Mouse (Mus musculus): Measurements from ENCODE around the gene Ece1. TPM values are rescaled to one million over a fixed set of nuclear protein-coding genes. Genes with fewer than 3 reads are reported as not detected.
A peak's percentile ranks its signal among the peaks of the same experiment; 100 is the strongest.

Ece1 gene
- total RNA-seq, 2 experiments from 2014 or later, result 4.8 to 8.4 TPM

DNA sequence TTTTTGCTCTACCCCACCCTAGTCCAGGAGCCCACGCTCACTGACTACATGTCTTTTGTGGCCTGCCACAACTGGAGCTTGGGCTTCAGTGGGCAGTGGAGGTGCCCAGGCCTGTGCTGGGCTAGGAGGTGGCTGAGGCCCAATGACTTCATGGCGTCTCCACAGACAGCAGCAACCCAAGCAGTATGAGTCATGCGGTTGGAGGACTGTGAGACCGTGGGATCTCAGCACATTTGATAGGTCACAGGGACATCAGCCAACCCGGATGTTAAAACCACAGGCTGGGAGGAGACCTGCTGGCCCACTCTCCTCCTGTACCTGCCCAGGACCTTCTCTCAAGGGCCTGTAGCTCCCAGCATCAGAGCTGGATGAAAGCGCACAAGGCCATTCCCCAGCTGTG lies 8.2 kb upstream of the Ece1 start:
- peak; percentile 63 for ATAC-seq (replicated peaks; ENCODE audit: poor library complexity, severe bottlenecking)

DNA sequence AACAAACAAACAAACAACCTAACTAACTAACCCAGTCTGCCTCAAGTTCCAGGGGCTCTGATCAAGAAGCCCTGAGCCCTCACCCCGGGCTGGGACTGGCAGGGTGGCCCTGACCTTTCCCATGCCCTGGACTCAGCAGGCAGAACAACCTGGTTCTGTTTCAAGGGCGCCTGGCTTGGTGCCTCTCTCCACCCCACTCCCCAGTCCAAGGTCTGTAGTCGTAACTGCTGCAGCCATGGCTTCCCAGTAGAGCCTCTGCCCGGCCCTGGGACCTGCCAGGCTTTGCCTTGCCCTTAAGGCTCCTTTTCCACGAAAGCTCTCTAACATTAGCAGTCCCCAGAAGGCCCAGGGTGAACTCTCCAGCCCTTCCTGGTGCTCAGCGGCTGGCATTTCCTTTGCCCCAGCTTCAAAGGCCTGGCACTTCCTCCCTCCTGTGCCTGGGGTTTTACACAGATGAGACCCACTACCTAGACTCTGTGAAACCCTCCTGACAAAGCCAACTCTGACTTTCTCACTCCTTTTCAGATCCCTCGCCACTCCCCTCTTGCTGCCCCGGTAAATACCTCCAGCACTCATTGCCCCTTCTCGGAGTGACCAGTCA lies 6.2 kb upstream of the Ece1 start:
- no peak for ATAC-seq (replicated peaks; ENCODE audit: poor library complexity, severe bottlenecking)

DNA sequence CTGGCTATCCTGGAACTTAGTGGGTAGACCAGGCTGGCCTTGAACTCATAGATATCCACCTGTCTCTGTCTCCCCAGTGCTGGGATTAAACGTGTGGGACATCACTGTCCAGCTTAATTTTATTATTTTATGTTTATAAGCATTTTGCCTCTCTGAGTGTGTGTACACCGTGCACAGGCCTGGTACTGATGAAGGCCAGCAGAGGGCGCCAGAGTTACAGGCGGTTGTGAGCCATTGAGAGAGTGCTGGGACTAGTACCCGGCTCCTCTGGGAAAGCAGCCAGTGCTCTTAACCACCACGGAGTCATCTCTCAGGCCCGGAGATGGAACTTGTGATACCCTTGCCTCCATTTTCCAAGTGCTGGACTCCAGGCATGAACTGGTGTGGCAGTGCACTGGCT lies 4.9 kb upstream of the Ece1 start:
- ATAC-seq (replicated peaks; ENCODE audit: poor library complexity, severe bottlenecking), result peak; percentile 29; the same call in 1 of the 2 replicates

DNA sequence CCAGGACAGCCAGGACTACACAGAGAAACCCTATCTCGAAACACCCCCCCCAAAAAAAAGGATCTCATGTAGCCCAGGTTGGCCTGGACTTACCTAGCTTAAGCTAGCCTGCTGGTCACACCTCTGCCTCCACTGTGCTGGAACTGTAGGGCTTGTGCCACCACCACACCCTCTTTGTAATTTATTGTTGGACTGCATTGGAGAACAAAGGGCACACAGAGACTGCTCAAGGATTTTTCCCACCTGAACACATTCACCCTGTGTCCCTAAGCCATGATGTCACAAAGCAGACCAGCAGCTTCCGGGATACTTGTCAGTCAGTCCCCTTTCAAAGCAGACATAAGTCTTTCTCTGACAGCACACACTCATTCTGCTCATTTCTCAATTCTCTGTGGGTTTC lies 3.7 kb upstream of the Ece1 start:
- ATAC-seq (replicated peaks; ENCODE audit: poor library complexity, severe bottlenecking), result no peak

GRCm38 (mm10) chr4:137861461-137862011 lies 501 bp upstream of the Ece1 start:
- ATAC-seq (replicated peaks; ENCODE audit: poor library complexity, severe bottlenecking), result peak; percentile 54

DNA sequence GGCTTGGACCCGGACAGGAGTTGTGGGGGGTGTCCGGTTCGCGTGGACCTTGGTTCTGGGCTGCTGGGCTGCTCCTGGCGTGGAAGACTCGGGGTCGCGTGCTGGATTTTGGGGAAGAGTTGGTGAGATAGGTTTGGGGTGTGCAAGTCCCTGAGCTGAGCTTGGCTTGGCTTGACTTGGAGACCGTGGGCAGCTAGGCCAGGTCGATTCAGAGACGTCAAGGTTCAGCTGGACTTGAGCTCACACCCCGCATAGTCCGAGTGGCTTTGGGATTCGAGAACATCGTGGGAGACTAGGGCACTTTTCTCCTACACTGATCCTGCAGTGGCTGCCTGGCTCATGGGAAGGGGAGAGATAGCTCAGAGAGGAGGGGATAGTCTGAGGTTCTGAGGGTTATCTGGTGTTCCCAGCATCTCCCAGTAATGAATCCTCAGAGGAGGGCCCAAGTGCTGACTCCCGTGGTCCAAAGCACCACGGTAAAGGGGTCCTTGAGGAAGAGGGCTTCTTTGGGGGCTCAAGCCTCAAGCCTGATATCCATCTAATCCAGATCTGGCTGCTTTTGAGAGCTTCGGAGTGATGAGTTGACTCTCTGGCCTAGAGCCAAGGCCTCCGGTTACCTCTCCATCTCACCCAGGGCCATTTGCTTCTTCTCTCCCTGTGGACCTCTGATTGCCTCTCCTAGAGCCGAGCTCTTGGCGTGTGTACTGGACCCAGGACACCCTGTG lies 641 bp downstream of the Ece1 start:
- ATAC-seq (replicated peaks; ENCODE audit: poor library complexity, severe bottlenecking), result no peak

- no peak for ATAC-seq (replicated peaks; ENCODE audit: poor library complexity, severe bottlenecking)
These were observed 2.0 kb downstream of the Ece1 start for GRCm38 (mm10) chr4:137864031-137864430.

DNA sequence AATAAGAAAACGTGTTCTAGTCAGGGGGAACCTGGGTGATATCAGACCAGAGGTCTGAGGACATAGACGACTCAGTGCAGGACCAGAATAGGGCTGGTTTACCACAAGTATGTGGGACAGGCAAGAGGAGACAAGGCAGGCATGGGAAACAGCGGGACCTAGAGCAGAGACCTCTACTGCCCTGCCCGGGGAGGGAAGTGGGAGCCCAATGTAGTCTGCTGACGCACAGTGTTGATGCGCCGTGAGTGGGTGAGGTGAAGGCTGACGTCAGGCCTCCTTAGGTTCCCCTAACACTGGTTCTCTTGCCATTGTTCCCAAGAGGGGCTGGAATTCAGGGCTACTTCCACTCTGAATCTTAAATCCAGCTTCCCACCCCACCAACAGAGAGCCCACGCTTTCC lies 2.7 kb downstream of the Ece1 start:
- peak; percentile 31; the same call in 1 of the 2 replicates for ATAC-seq (replicated peaks; ENCODE audit: poor library complexity, severe bottlenecking)

GRCm38 (mm10) chr4:137865221-137865641 lies 3.2 kb downstream of the Ece1 start:
- no peak for ATAC-seq (replicated peaks; ENCODE audit: poor library complexity, severe bottlenecking)

GRCm38 (mm10) chr4:137866206-137866863 lies 4.3 kb downstream of the Ece1 start:
- 0 out of 2 replicates have a peak, but pooled peaks have one; percentile 14 for ATAC-seq (replicated peaks; ENCODE audit: poor library complexity, severe bottlenecking)

GRCm38 (mm10) chr4:137867225-137867624 lies 5.2 kb downstream of the Ece1 start:
- ATAC-seq (replicated peaks; ENCODE audit: poor library complexity, severe bottlenecking), result no peak

GRCm38 (mm10) chr4:137867675-137868257 lies 5.7 kb downstream of the Ece1 start:
- ATAC-seq (replicated peaks; ENCODE audit: poor library complexity, severe bottlenecking), result no peak

GRCm38 (mm10) chr4:137869667-137870274 lies 7.7 kb downstream of the Ece1 start:
- no peak for ATAC-seq (replicated peaks; ENCODE audit: poor library complexity, severe bottlenecking)

DNA sequence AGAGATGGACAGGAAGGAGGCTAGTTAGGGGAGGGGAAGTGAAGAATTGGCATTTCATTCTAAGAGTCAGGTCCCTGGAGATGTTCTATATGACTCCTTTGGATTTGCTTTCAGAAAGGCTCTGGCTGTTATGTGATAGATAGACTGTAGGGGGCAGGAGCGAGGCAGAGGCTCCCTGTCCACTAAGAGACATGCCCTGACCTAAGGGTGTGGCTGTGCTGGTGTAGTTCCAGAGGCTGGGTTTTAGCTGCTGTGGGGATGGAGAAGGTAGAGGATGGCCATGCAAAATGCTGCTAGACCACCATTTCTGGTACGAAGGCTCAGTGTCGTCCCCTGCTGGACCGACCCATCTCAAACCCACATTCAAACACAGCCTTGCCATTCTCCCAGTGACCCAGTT lies 8.9 kb downstream of the Ece1 start:
- peak; percentile 5; the same call in 1 of the 2 replicates for ATAC-seq (replicated peaks; ENCODE audit: poor library complexity, severe bottlenecking)

GRCm38 (mm10) chr4:137871431-137871830 lies 9.4 kb downstream of the Ece1 start:
- peak; percentile 77 for ATAC-seq (replicated peaks; ENCODE audit: poor library complexity, severe bottlenecking)

- ATAC-seq (replicated peaks; ENCODE audit: poor library complexity, severe bottlenecking), result no peak
These were observed 12.3 kb downstream of the Ece1 start for GRCm38 (mm10) chr4:137874337-137874736.

- no peak for ATAC-seq (replicated peaks; ENCODE audit: poor library complexity, severe bottlenecking)
These were observed 12.8 kb downstream of the Ece1 start for GRCm38 (mm10) chr4:137874826-137875225.

- no peak for ATAC-seq (replicated peaks; ENCODE audit: poor library complexity, severe bottlenecking)
These were observed 13.5 kb downstream of the Ece1 start for GRCm38 (mm10) chr4:137875466-137876092.

DNA sequence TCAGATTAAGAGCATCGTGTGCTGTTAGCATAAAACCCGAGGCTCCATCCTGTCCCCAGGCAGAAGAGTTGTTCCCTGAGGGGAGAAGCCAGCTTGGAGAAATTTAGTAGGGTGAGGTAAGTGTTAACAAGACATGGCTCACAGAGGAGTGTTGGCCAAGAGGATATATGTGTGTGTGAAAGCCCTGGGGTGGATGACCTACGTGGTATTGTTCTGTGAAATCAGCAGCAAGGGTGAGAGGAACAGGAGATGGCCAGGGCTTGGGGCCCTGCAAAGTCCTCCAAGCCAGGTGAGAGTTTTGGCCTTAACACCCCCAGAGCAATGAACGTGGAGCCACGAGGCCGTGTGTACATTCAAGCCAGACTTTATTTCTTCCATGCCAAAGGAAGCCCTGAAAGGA lies 14.8 kb downstream of the Ece1 start:
- no peak for ATAC-seq (replicated peaks; ENCODE audit: poor library complexity, severe bottlenecking)

DNA sequence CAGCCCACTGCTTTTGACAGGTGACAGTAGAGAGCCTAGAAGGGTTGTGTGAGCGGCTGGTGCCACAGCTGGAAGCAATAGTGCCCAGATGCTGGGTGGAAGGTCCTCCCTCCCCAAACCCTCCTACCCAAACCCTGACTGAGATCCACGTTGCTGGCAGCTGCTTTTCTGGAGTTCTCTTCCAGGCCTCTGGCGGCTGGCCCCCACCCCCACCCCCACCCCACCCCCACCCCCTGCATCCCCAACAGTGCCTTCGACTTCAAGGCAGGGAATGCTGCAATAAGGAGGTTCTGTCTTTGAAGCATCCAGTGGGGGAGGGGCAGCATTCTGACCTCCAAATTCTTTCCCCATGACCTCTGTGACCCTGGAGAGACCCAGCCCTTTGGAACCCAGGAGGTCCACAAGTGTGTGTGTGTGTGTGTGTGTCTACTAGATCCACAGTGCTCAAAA lies 15.4 kb downstream of the Ece1 start:
- no peak for ATAC-seq (replicated peaks; ENCODE audit: poor library complexity, severe bottlenecking)
